Comparison of ENCODE assay signal across 12 mouse cellular contexts in genomic region chr3:93506881-93507325, GRCm38 (mm10). TPM values are rescaled to one million over a fixed set of nuclear protein-coding genes. Genes with fewer than 3 reads are reported as not detected.
DNase-seq lines count a peak whose midpoint lies in the region; ATAC-seq and TF ChIP-seq lines count a peak whose summit lies in the region.
"Had no signal": no experiment of that assay in that cellular context is flagged by ENCODE, and none has a peak within 500 bp of the region (broad histone marks: within the 10 kb centered on the region; RNA-seq: fewer than 3 reads in every experiment).

No protein-coding gene starts in this region.

- H3K4me2 ChIP-seq in embryonic facial prominence, embryonic 15.5 days (replicated peaks): peak overlapping the region; percentile 33; the same call in 1 of the 2 replicates
- peak overlapping the region; percentile 23; the same call in 1 of the 2 replicates for H3K4me2 ChIP-seq in lung, embryonic 16.5 days (ENCODE audit: low read depth, low read length)
- H3K4me2 ChIP-seq: midbrain, embryonic 12.5 days had no signal

- H3K4me3 ChIP-seq in spleen, adult 2 months (ENCODE audit: extremely low read depth, insufficient read depth, insufficient read length): no peak overlapping the region
- no peak overlapping the region for H3K4me3 ChIP-seq in embryonic facial prominence, embryonic 15.5 days (replicated peaks)
- no peak overlapping the region for H3K4me3 ChIP-seq in lung, embryonic 16.5 days (ENCODE audit: low read length)
- H3K4me3 ChIP-seq: limb, embryonic 12.5 days; midbrain, embryonic 12.5 days had no signal

- H3K36me3 ChIP-seq in spleen, adult 2 months (ENCODE audit: control insufficient read depth, insufficient read depth, low read length): no peaks in the 10 kb centered on the region
- no peaks in the 10 kb centered on the region for H3K36me3 ChIP-seq in embryonic facial prominence, embryonic 15.5 days
- no peaks in the 10 kb centered on the region for H3K36me3 ChIP-seq in lung, embryonic 16.5 days (ENCODE audit: control insufficient read depth, insufficient read depth, low read length)
- H3K36me3 ChIP-seq: limb, embryonic 12.5 days; midbrain, embryonic 12.5 days had no signal

- no peak for TF ChIP-seq CTCF in spleen, adult 2 months (IDR thresholded peaks at IDR 0.05; ENCODE audit: extremely low read depth, insufficient read depth, insufficient read length, insufficient replicate concordance)

- peak overlapping the region; percentile 85 for H3K27ac ChIP-seq in spleen, adult 2 months (ENCODE audit: insufficient read depth, low read length)
- peak overlapping the region; percentile 82 for H3K27ac ChIP-seq in embryonic facial prominence, embryonic 15.5 days (replicated peaks)
- peak overlapping the region; percentile 91 for H3K27ac ChIP-seq in lung, embryonic 16.5 days (ENCODE audit: low read length)
- H3K27ac ChIP-seq: limb, embryonic 12.5 days; midbrain, embryonic 12.5 days had no signal

- DNase-seq in spleen, adult 2 months (ENCODE audit: low read depth in 1 of 2, low spot score in 2 of 2): peak in 1 of 2 experiments; percentile 4
- no peak for DNase-seq in spleen, adult 12 weeks (ENCODE audit: low spot score)
- peak; percentile 34 for DNase-seq in thymus, postnatal 25 days
- no peak for DNase-seq in natural killer cell, adult 2 months (ENCODE audit: low spot score in 2 of 2)
- DNase-seq in right cerebral cortex, adult 2 months (ENCODE audit: low spot score in 2 of 2): no peak
- DNase-seq: adrenal gland, adult 8-10 months; cerebellum, adult 11 months had no signal

- H3K27me3 ChIP-seq in spleen, adult 2 months (ENCODE audit: control insufficient read depth, insufficient read depth, low read length): no peaks in the 10 kb centered on the region
- H3K27me3 ChIP-seq in embryonic facial prominence, embryonic 15.5 days: no peaks in the 10 kb centered on the region
- H3K27me3 ChIP-seq in lung, embryonic 16.5 days (ENCODE audit: control insufficient read depth, insufficient read depth, low read depth, low read length): no peaks in the 10 kb centered on the region
- H3K27me3 ChIP-seq: limb, embryonic 12.5 days; midbrain, embryonic 12.5 days had no signal

- ATAC-seq in embryonic facial prominence, embryonic 15.5 days (ENCODE audit: insufficient number of reproducible peaks, low FRiP score, low TSS enrichment, low read depth): peak; percentile 47; the same call in 1 of the 2 replicates
- ATAC-seq in lung, embryonic 16.5 days (ENCODE audit: low read depth): peak; percentile 88

- no peak for TF ChIP-seq POLR2A in spleen, adult 2 months (IDR thresholded peaks at IDR 0.05; ENCODE audit: low read depth, low read length)

- H3K9me3 ChIP-seq in embryonic facial prominence, embryonic 15.5 days (replicated peaks): no peaks in the 10 kb centered on the region
- H3K9me3 ChIP-seq in lung, embryonic 16.5 days (ENCODE audit: control insufficient read depth, low read length): no peaks in the 10 kb centered on the region

- WGBS in spleen, adult 2 months: 58% methylated on average over 5 of the region's 5 CpGs
- 37% methylated on average over 5 of the region's 5 CpGs for WGBS in embryonic facial prominence, embryonic 15.5 days
- 48% methylated on average over 5 of the region's 5 CpGs for whole genome bisulfite sequencing in lung, embryonic 16.5 days

- no peak overlapping the region for H3K9ac ChIP-seq in embryonic facial prominence, embryonic 15.5 days
- H3K9ac ChIP-seq in lung, embryonic 16.5 days (ENCODE audit: low read length): no peak overlapping the region
- H3K9ac ChIP-seq: limb, embryonic 12.5 days; midbrain, embryonic 12.5 days had no signal

- H3K4me1 ChIP-seq in spleen, adult 2 months (ENCODE audit: control insufficient read depth, insufficient read depth, insufficient read length): no peaks in the 10 kb centered on the region
- H3K4me1 ChIP-seq in embryonic facial prominence, embryonic 15.5 days: peaks cover 6% of the 10 kb centered on the region; the same call in 1 of the 2 replicates
- no peaks in the 10 kb centered on the region for H3K4me1 ChIP-seq in lung, embryonic 16.5 days (replicated peaks; ENCODE audit: control insufficient read depth, insufficient read depth, low read length)
- H3K4me1 ChIP-seq: limb, embryonic 12.5 days; midbrain, embryonic 12.5 days had no signal

RNA-seq across cellular contexts. Expression of gene S100a11, which starts 13.4 kb away (rescaled TPM):
- 69.2 and 72.5 TPM in 2 replicates for polyA plus RNA-seq in spleen, adult 2 months (2012; rRNA removed)
- polyA plus RNA-seq in embryonic facial prominence, embryonic 15.5 days (2015; fragmentation: Nextera tagmentation; extraction: Ambion mirVana): 1,723 and 1,932 TPM in 2 replicates
- 1,535 and 1,592 TPM in 2 replicates for polyA plus RNA-seq in lung, embryonic 16.5 days (2015; fragmentation: Nextera tagmentation; extraction: Ambion mirVana)

RNA-seq across cellular contexts. Expression of gene Tchhl1, which starts 38.3 kb away (rescaled TPM):
- polyA plus RNA-seq in spleen, adult 2 months (2012; rRNA removed): not detected in 2 replicates
- 1.3 and 1.7 TPM in 2 replicates for polyA plus RNA-seq in embryonic facial prominence, embryonic 15.5 days (2015; fragmentation: Nextera tagmentation; extraction: Ambion mirVana)
- polyA plus RNA-seq in lung, embryonic 16.5 days (2015; fragmentation: Nextera tagmentation; extraction: Ambion mirVana): not detected in 2 replicates
- polyA plus RNA-seq: heart, embryonic 14.5 days; limb, embryonic 12.5 days; midbrain, embryonic 12.5 days had no signal

RNA-seq across cellular contexts. Expression of gene S100a10, which starts 48.0 kb away (rescaled TPM):
- 36.2 and 39.0 TPM in 2 replicates for polyA plus RNA-seq in spleen, adult 2 months (2012; rRNA removed)
- 700 and 709 TPM in 2 replicates for polyA plus RNA-seq in embryonic facial prominence, embryonic 15.5 days (2015; fragmentation: Nextera tagmentation; extraction: Ambion mirVana)
- polyA plus RNA-seq in lung, embryonic 16.5 days (2015; fragmentation: Nextera tagmentation; extraction: Ambion mirVana): 320 and 322 TPM in 2 replicates

Comparison
In these comparisons a context has a peak if more than half of its experiments do, and no peak if none do; other contexts are left out.
1. RNA of gene S100a11, which starts 13.4 kb away (polyA plus RNA-seq): 1,723 to 1,932 TPM in embryonic facial prominence, embryonic 15.5 days and 1,535 to 1,592 TPM in lung, embryonic 16.5 days; 69.2 to 72.5 TPM in spleen, adult 2 months; every median in the first group is over 10 times any median in the second.
2. Peak in every context shown above with its lines, with median percentiles within 50 percentile points of each other: H3K27ac ChIP-seq.